Mouse (Mus musculus) fat pad, adult 2 months (tissue): ENCODE measurements at regions not wholly inside any gene's neighbourhood (a gene's known extent, or its start where the extent isn't known, plus 50 kb on each side); places are given as distances from the start of the nearest gene placed in this dataset.
A peak's percentile ranks its signal among the peaks of the same experiment; 100 is the strongest.

ENCODE experiments used
- DNase-seq: peaks from one replicate; pipeline ENCODE4 v3.0.0-alpha.2; 2011; ENCODE audit warnings: low read depth, low spot score; ENCODE audit errors: extremely low read depth

GRCm38 (mm10) chr10:24493392-24493791, 101.8 kb upstream of the Ccn2 start:
- no peak for DNase-seq

- DNase-seq, result no peak
Measured at GRCm38 (mm10) chr10:24493936-24494335, 101.3 kb upstream of the Ccn2 start.

GRCm38 (mm10) chr10:24519795-24520512, 75.3 kb upstream of the Ccn2 start:
- no peak for DNase-seq

- no peak for DNase-seq
Measured at GRCm38 (mm10) chr10:24520515-24520914, 74.7 kb upstream of the Ccn2 start.

- DNase-seq, result peak; percentile 13
Measured at GRCm38 (mm10) chr10:24532776-24533175, 62.5 kb upstream of the Ccn2 start.

- peak; percentile 56 for DNase-seq
Measured at GRCm38 (mm10) chr10:24534901-24535300, 60.3 kb upstream of the Ccn2 start.

- DNase-seq, result no peak
Measured at GRCm38 (mm10) chr10:24535461-24535860, 59.8 kb upstream of the Ccn2 start.

- no peak for DNase-seq
Measured at GRCm38 (mm10) chr10:24541990-24542389, 53.3 kb upstream of the Ccn2 start.
